Mouse (Mus musculus): ENCODE measurements at regions not wholly inside any gene's neighbourhood (a gene's known extent, or its start where the extent isn't known, plus 50 kb on each side); places are given as distances from the start of the nearest gene placed in this dataset.

- no peak for DNase-seq (ENCODE audit: low spot score)
Measured at GRCm38 (mm10) chr6:67114753-67115152, 77.5 kb upstream of the Gadd45a start.

- DNase-seq (ENCODE audit: low spot score) = no peak
Measured at GRCm38 (mm10) chr6:67113686-67114278, 76.5 kb upstream of the Gadd45a start.

- DNase-seq (ENCODE audit: low spot score) = no peak
Measured at GRCm38 (mm10) chr6:67113261-67113660, 76.0 kb upstream of the Gadd45a start.

GRCm38 (mm10) chr6:67112311-67112710 is 75.1 kb upstream of the Gadd45a start:
- DNase-seq (ENCODE audit: low spot score) = no peak

GRCm38 (mm10) chr6:67111581-67111980 is 74.3 kb upstream of the Gadd45a start:
- DNase-seq (ENCODE audit: low spot score) = no peak

- no peak for DNase-seq (ENCODE audit: low spot score)
Measured at GRCm38 (mm10) chr6:67110391-67110790, 73.1 kb upstream of the Gadd45a start.

GRCm38 (mm10) chr6:67109774-67110173 is 72.5 kb upstream of the Gadd45a start:
- DNase-seq (ENCODE audit: low spot score) = no peak

GRCm38 (mm10) chr6:67107517-67107916 is 70.3 kb upstream of the Gadd45a start:
- no peak for DNase-seq (ENCODE audit: low spot score)

- DNase-seq (ENCODE audit: low spot score) = no peak
Measured at GRCm38 (mm10) chr6:67106493-67106892, 69.2 kb upstream of the Gadd45a start.

GRCm38 (mm10) chr6:67105386-67105785 is 68.1 kb upstream of the Gadd45a start:
- DNase-seq (ENCODE audit: low spot score) = no peak

GRCm38 (mm10) chr6:67104205-67104604 is 66.9 kb upstream of the Gadd45a start:
- no peak for DNase-seq (ENCODE audit: low spot score)

GRCm38 (mm10) chr6:67102541-67103134 is 65.4 kb upstream of the Gadd45a start:
- DNase-seq (ENCODE audit: low spot score) = no peak

- no peak for DNase-seq (ENCODE audit: low spot score)
Measured at GRCm38 (mm10) chr6:67102014-67102413, 64.8 kb upstream of the Gadd45a start.

- DNase-seq (ENCODE audit: low spot score) = no peak
Measured at GRCm38 (mm10) chr6:67094426-67094825, 57.2 kb upstream of the Gadd45a start.

- no peak for DNase-seq (ENCODE audit: low spot score)
Measured at GRCm38 (mm10) chr6:67093128-67093527, 55.9 kb upstream of the Gadd45a start.

GRCm38 (mm10) chr6:67090150-67090549 is 52.9 kb upstream of the Gadd45a start:
- no peak for DNase-seq (ENCODE audit: low spot score)

- DNase-seq (ENCODE audit: low spot score) = no peak
Measured at GRCm38 (mm10) chr6:67089530-67090140, 52.4 kb upstream of the Gadd45a start.

GRCm38 (mm10) chr6:67088741-67089455 is 51.6 kb upstream of the Gadd45a start:
- no peak for DNase-seq (ENCODE audit: low spot score)

GRCm38 (mm10) chr6:67087837-67088440 is 50.7 kb upstream of the Gadd45a start:
- DNase-seq (ENCODE audit: low spot score) = no peak

- no peak for DNase-seq (ENCODE audit: low spot score)
Measured at GRCm38 (mm10) chr6:67087393-67087792, 50.1 kb upstream of the Gadd45a start.

Measured in urinary bladder, adult 2 months (tissue).